Mouse (Mus musculus) spleen, adult 2 months (tissue): Measurements from ENCODE around the gene Slc41a3. TPM values are rescaled to one million over a fixed set of nuclear protein-coding genes. Genes with fewer than 3 reads are reported as not detected.

Experiments used
- DNase-seq, 2 experiments: peaks; one replicate each; pipeline versions ENCODE4 v3.0.0 to v3.0.0-alpha.2; 2012 to 2021; ENCODE audit warnings: low spot score in 2 of 2, low read depth in 1 of 2
- H3K27ac ChIP-seq: fragments of 200-500 bp; 2 replicates; pipeline ENCODE4 v1.5.1; 2012; ENCODE audit warnings: low read length, inconsistent platforms; ENCODE audit not compliant: insufficient read depth
- H3K27me3 ChIP-seq: fragments of 200-500 bp; 2 replicates; pipeline ENCODE4 v1.6.1; 2012; ENCODE audit warnings: mild to moderate bottlenecking, moderate library complexity, low read length, inconsistent platforms; ENCODE audit not compliant: control insufficient read depth, insufficient read depth
- H3K36me3 ChIP-seq: fragments of 200-500 bp; 2 replicates; pipeline ENCODE4 v1.6.1; 2012; ENCODE audit warnings: mild to moderate bottlenecking, low read length, inconsistent platforms; ENCODE audit not compliant: control insufficient read depth, insufficient read depth
- H3K4me1 ChIP-seq: fragments of 200-500 bp; 2 replicates; pipeline ENCODE4 v1.6.1; 2011; ENCODE audit warnings: inconsistent platforms; ENCODE audit not compliant: control insufficient read depth, insufficient read depth, insufficient read length
- H3K4me3 ChIP-seq: fragments of 200-500 bp; 2 replicates; pipeline ENCODE4 v1.5.1; 2011; ENCODE audit warnings: mild to moderate bottlenecking, inconsistent platforms; ENCODE audit not compliant: insufficient read depth, insufficient read length; ENCODE audit errors: extremely low read depth
- CTCF ChIP-seq: fragments of 200-500 bp; IDR thresholded peaks from 2 replicates; pipeline ENCODE4 v1.5.1; 2011; ENCODE audit warnings: mild to moderate bottlenecking, inconsistent platforms; ENCODE audit not compliant: insufficient read depth, insufficient read length, insufficient replicate concordance; ENCODE audit errors: extremely low read depth
- POLR2A ChIP-seq: fragments of 200-500 bp; IDR thresholded peaks from 2 replicates; pipeline ENCODE4 v1.6.1; 2011; ENCODE audit warnings: low read depth, low read length, inconsistent platforms
- WGBS: fragments of 180-500 bp; shearing (Covaris S2); methylation state at CpG from one replicate; pipeline ENCODE4 v1.1.7; 2018; 5-methylcytosine and 5-hydroxymethylcytosine counted together
- polyA plus RNA-seq: library from polyadenylated mRNA; depleted of rRNA; stranded (reverse); fragments of >200 nt; gene quantifications from 2 replicates; pipeline ENCODE4 v1.2.3, GENCODE M21; 2012

Slc41a3 gene
- polyA plus RNA-seq, 1 experiment = 7.2 TPM

DNA sequence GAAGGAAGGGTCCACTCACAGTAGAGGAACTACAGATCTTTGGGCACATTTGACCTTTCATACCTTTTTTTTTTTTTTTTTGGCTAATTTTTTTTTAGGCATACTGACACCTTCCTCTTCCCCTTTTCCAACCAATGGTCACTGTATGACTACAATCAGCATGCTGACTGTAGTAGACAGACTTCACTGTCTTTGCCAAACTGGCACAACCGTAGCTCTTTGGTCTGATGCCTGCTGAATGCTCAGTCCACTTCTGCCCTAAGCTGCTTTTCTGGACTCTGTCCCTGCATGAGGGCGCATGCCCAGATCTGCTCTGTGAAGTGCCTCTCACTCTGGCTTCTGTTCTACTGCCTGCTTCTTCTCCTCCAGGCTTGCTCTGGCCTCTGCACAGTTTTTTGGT, 6.9 kb upstream of the Slc41a3 start:
- Histone ChIP-seq H3K36me3 (no peaks in the 10 kb centered on the region), H3K27me3 (no peaks in the 10 kb centered on the region), H3K4me3 (no peak overlapping the region), H3K27ac (no peak overlapping the region), H3K4me1 (no peaks in the 10 kb centered on the region; the same call in 1 of the 2 replicates)
- TF ChIP-seq POLR2A = no peak
- no peak for TF ChIP-seq CTCF
- WGBS = 65% methylated on average over 2 of the region's 2 CpGs
- no peak for DNase-seq

DNA sequence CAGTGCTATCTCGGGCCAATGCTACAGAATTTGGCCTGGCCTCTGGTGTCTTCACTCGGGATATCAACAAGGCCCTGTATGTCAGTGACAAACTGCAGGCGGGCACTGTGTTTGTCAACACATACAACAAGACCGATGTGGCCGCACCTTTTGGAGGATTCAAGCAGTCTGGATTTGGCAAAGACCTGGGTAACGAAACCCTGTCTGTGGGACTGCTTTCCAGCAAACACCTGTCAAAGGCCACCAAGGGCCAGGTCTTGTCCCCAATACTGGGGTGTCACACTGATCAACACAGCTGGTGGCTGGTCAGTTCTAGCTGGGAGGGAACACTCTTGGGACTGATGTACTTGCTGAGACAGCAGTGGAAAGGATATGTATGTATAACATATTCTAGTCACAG, 6.3 kb upstream of the Slc41a3 start:
- H3K27me3 ChIP-seq = no peaks in the 10 kb centered on the region
- no peak for DNase-seq
- no peaks in the 10 kb centered on the region for H3K36me3 ChIP-seq
- H3K27ac ChIP-seq = no peak overlapping the region
- no peak for TF ChIP-seq CTCF
- TF ChIP-seq POLR2A = no peak
- 92% methylated on average over 6 of the region's 6 CpGs for WGBS
- no peaks in the 10 kb centered on the region; the same call in 1 of the 2 replicates for H3K4me1 ChIP-seq
- H3K4me3 ChIP-seq = no peak overlapping the region

DNA sequence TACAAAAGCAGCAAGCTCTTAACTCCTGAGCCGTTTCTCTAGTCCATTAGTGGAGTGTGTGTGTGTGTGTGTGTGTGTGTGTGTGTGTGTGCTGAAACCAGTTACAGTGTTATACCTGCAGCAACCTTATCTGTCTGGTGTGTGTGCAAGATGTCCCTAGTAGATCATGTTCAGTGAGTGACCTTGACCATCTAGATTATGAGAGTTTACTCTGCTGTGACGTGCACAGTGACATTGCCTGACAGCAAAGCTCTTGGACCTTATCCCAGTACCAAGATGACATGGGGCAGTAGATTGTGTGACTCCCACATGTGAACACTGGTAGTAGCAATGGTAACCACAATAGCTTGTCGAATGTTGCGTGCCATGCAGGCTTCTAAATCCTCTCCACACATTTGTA, 4.2 kb upstream of the Slc41a3 start:
- H3K27ac ChIP-seq = no peak overlapping the region
- WGBS = 87% methylated on average over 4 of the region's 4 CpGs
- H3K36me3 ChIP-seq = no peaks in the 10 kb centered on the region
- H3K4me3 ChIP-seq = no peak overlapping the region
- TF ChIP-seq POLR2A = no peak
- TF ChIP-seq CTCF = no peak
- no peak for DNase-seq
- no peaks in the 10 kb centered on the region; the same call in 1 of the 2 replicates for H3K4me1 ChIP-seq
- no peaks in the 10 kb centered on the region for H3K27me3 ChIP-seq

DNA sequence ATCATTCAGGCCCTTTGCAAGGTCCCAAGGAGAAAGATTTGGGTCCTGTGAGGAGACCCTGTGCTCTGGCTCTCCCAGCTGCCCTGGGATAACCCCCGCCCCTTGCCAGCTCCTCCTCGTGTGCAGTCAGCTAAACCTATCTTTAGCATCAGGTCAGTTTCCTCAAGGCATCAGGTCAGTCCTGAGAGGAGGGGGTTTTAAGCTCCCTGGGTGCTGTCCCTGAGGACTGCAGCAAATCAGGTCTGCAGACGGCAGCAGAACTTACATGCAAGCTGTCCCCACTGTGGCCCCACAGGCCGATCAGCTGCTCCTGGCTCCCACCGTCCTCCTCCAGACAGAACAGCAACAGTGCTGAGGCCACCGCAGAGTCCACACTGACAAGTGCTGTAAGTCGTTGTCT, 2.8 kb upstream of the Slc41a3 start:
- Histone ChIP-seq H3K27me3 (no peaks in the 10 kb centered on the region), H3K4me3 (no peak overlapping the region), H3K4me1 (no peaks in the 10 kb centered on the region; the same call in 1 of the 2 replicates), H3K36me3 (no peaks in the 10 kb centered on the region), H3K27ac (no peak overlapping the region)
- DNase-seq = no peak
- TF ChIP-seq CTCF (no peak), POLR2A (no peak)
- 79% methylated on average over 7 of the region's 7 CpGs for WGBS

DNA sequence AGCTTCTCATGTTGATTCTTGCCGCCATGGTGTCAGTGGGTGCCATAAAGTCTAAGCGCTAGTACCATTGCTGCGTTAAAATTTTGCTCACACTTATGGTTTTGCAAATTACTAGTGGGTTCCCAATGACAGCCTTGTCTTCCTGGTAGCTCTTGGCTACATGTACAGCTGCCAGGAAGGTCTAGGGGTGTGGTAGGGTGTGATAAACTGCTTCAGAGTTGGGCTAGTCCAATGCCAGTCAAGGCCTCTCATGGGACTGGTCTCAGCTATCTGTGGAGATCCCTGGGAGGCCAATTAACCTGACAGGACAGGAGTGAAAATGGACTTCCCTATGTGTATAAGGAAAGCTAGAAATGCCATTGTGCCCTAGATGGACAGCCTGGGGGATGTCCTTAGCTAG, 2.2 kb upstream of the Slc41a3 start:
- no peak for DNase-seq

DNA sequence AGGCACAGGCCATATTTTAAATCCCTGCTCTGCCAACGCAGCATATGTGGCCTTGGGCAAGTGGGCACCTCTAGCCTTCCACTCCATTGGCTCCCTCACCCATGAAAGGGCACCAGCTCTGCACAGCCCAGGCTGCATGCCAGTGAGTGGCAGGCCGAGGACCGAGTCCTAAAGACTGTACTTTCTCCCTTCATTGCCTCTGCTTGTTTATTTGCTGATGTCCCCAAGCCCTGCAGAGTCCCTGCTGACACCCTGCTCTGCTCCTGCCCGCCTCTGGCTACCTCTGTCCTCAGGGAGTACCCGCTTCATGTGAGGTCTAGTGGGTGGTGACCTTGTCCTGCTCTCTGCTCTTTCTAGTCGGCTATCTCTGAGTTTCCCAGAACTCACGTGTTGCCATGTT, 1.4 kb upstream of the Slc41a3 start:
- no peaks in the 10 kb centered on the region for H3K27me3 ChIP-seq
- WGBS = 85% methylated on average over 7 of the region's 7 CpGs
- H3K4me3 ChIP-seq = no peak overlapping the region
- H3K27ac ChIP-seq = no peak overlapping the region
- no peaks in the 10 kb centered on the region for H3K36me3 ChIP-seq
- DNase-seq = no peak
- TF ChIP-seq POLR2A (no peak), CTCF (no peak)
- no peaks in the 10 kb centered on the region for H3K4me1 ChIP-seq

More for the DNA sequence above, 2.2 kb upstream of the Slc41a3 start:
- Histone ChIP-seq H3K36me3 (no peaks in the 10 kb centered on the region), H3K4me3 (no peak overlapping the region), H3K27me3 (no peaks in the 10 kb centered on the region), H3K4me1 (no peaks in the 10 kb centered on the region; the same call in 1 of the 2 replicates), H3K27ac (no peak overlapping the region)
- 81% methylated on average over 3 of the region's 3 CpGs for WGBS
- no peak for TF ChIP-seq POLR2A
- TF ChIP-seq CTCF = no peak

DNA sequence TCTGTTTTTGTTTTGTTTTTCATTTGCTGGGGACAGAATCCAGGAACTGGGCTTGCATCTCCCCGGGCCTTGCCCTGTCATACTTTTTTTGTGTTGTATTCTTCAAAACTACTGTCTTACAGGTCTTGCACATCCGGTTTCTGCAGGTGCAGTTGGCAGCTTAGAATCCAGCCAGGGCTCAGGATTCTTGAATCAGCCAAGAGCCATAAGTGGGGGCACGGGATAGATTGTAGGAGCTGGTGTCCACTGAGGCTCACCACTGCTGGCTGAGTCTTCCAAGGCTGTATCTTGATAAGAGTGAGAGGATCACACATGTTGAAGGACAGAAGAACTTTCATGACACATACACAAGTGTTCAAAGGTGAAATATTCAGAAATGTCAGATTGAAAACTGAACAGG, 395 bp upstream of the Slc41a3 start:
- DNase-seq = no peak
- Histone ChIP-seq H3K36me3 (no peaks in the 10 kb centered on the region), H3K4me3 (no peak overlapping the region), H3K4me1 (no peaks in the 10 kb centered on the region), H3K27me3 (no peaks in the 10 kb centered on the region), H3K27ac (no peak overlapping the region)
- TF ChIP-seq POLR2A = no peak
- TF ChIP-seq CTCF = no peak
- 66% methylated on average over 3 of the region's 3 CpGs for WGBS
